Mouse (Mus musculus) ES-Bruce4 (cell line): ENCODE data around the gene Slc6a18. TPM values are rescaled to one million over a fixed set of nuclear protein-coding genes. Genes with fewer than 3 reads are reported as not detected.
"Not testable (repeated sequence)": the region's sequence is repeated elsewhere in the genome, so short reads cannot be mapped to it uniquely, and the experiment has no call there.

Experiments used
- H3K27ac ChIP-seq: 2 replicates; pipeline ENCODE4 v1.5.1; 2012; ENCODE audit warnings: low read length, inconsistent platforms; ENCODE audit not compliant: insufficient read depth
- H3K27me3 ChIP-seq: 2 replicates; pipeline ENCODE4 v1.6.1; 2012; ENCODE audit warnings: mild to moderate bottlenecking, low read length, inconsistent platforms; ENCODE audit not compliant: control insufficient read depth, poor library complexity, insufficient read depth, severe bottlenecking
- H3K36me3 ChIP-seq: 2 replicates; pipeline ENCODE4 v1.6.1; 2012; ENCODE audit warnings: inconsistent platforms, mild to moderate bottlenecking, low read length, moderate library complexity; ENCODE audit not compliant: control insufficient read depth, poor library complexity, insufficient read depth, severe bottlenecking
- H3K4me1 ChIP-seq: one replicate; pipeline ENCODE4 v1.8.1; 2011; ENCODE audit warnings: low read length; ENCODE audit not compliant: control insufficient read depth, insufficient read depth
- H3K4me3 ChIP-seq: 2 replicates; pipeline ENCODE4 v1.5.1; 2011; ENCODE audit warnings: low read depth, mild to moderate bottlenecking, low read length
- H3K9ac ChIP-seq: 2 replicates; pipeline ENCODE4 v1.6.1; 2012; ENCODE audit warnings: low read depth, mild to moderate bottlenecking, inconsistent platforms; ENCODE audit not compliant: poor library complexity, severe bottlenecking
- H3K9me3 ChIP-seq: replicated peaks from 2 replicates; pipeline ENCODE4 v1.6.1; 2012; ENCODE audit warnings: mild to moderate bottlenecking, low read length, inconsistent platforms; ENCODE audit not compliant: control insufficient read depth, poor library complexity, insufficient read depth, severe bottlenecking
- CTCF ChIP-seq: IDR thresholded peaks from one replicate; pipeline ENCODE4 v1.8.1; 2011; ENCODE audit warnings: low read depth, low read length
- EP300 ChIP-seq: IDR thresholded peaks from 2 replicates; pipeline ENCODE4 v1.6.1; 2011; ENCODE audit warnings: low read depth, low read length; ENCODE audit not compliant: insufficient read depth
- POLR2A ChIP-seq: IDR thresholded peaks from one replicate; pipeline ENCODE4 v1.8.1; 2011; ENCODE audit warnings: low read length; ENCODE audit not compliant: insufficient read depth
- polyA plus RNA-seq: library from polyadenylated mRNA; stranded (reverse); fragments of >200 nt; gene quantifications from 2 replicates; pipeline ENCODE4 v1.2.4, GENCODE M21; 2011; ENCODE audit warnings: low read depth; ENCODE audit not compliant: missing spikeins, insufficient read depth, insufficient read length

Slc6a18 gene
- polyA plus RNA-seq, 1 experiment = not detected

DNA sequence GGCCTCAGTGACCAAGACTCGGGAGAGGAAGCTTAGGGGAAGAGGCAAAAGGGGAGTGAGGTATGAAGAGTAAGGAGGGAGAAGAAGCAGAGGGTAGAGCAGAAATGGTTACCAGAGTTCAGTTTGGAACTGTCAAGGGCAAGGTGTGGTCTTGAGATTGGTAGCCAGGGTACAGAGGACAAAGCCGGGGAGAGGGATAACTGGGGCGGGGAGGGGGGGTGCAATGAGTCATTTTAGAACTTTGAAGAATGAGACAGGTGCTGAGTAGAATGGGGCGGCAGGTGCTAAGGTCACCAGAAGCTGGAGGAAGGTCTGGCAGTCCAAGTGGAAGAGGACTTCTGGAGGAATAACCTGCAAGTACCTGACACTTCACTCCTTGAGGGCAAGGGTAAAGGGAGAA is 35.4 kb upstream of the Slc6a18 start:
- H3K9ac ChIP-seq = no peak overlapping the region
- H3K4me3 ChIP-seq = no peak overlapping the region
- no peaks in the 10 kb centered on the region for H3K36me3 ChIP-seq
- no peaks in the 10 kb centered on the region for H3K4me1 ChIP-seq
- TF ChIP-seq CTCF (no peak), POLR2A (no peak), EP300 (no peak)
- H3K27ac ChIP-seq = no peak overlapping the region
- no peaks in the 10 kb centered on the region for H3K27me3 ChIP-seq
- no peaks in the 10 kb centered on the region for H3K9me3 ChIP-seq

- Histone ChIP-seq H3K4me3 (no peak overlapping the region), H3K9ac (no peak overlapping the region), H3K27ac (no peak overlapping the region), H3K27me3 (no peaks in the 10 kb centered on the region), H3K9me3 (no peaks in the 10 kb centered on the region), H3K4me1 (no peaks in the 10 kb centered on the region), H3K36me3 (no peaks in the 10 kb centered on the region)
- TF ChIP-seq POLR2A (no peak), EP300 (no peak), CTCF (no peak)
These were observed 34.4 kb upstream of the Slc6a18 start for GRCm38 (mm10) chr13:73712228-73712627.

GRCm38 (mm10) chr13:73711803-73712202 is 34.0 kb upstream of the Slc6a18 start:
- H3K4me1 ChIP-seq = no peaks in the 10 kb centered on the region
- no peak overlapping the region for H3K27ac ChIP-seq
- H3K4me3 ChIP-seq = no peak overlapping the region
- H3K9me3 ChIP-seq = no peaks in the 10 kb centered on the region
- H3K9ac ChIP-seq = no peak overlapping the region
- TF ChIP-seq CTCF (no peak), POLR2A (no peak), EP300 (no peak)
- H3K36me3 ChIP-seq = no peaks in the 10 kb centered on the region
- no peaks in the 10 kb centered on the region for H3K27me3 ChIP-seq

DNA sequence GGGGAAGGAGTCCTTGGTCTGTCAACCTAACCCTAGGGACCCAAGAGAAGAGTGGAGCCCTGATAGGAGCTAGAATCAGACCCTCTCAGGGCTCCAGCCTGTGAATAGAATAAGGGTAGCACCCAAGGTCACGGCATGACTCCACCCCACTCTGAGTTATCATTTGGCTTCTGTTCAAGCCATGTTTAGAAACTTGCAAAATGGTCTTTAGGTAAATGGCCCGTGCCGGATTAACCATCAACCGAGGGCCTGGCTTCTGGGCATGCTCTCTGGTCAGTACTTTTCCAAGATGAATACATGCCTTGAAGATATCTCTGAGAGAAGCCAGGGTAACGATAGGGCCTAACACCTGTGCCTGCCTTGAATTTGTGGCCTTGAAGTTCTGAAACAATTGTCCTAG is 33.4 kb upstream of the Slc6a18 start:
- Histone ChIP-seq H3K9ac (no peak overlapping the region), H3K9me3 (no peaks in the 10 kb centered on the region), H3K4me1 (no peaks in the 10 kb centered on the region), H3K4me3 (no peak overlapping the region), H3K27me3 (no peaks in the 10 kb centered on the region; the same call in 1 of the 2 replicates), H3K27ac (no peak overlapping the region), H3K36me3 (no peaks in the 10 kb centered on the region)
- TF ChIP-seq CTCF (no peak), POLR2A (no peak), EP300 (no peak)

DNA sequence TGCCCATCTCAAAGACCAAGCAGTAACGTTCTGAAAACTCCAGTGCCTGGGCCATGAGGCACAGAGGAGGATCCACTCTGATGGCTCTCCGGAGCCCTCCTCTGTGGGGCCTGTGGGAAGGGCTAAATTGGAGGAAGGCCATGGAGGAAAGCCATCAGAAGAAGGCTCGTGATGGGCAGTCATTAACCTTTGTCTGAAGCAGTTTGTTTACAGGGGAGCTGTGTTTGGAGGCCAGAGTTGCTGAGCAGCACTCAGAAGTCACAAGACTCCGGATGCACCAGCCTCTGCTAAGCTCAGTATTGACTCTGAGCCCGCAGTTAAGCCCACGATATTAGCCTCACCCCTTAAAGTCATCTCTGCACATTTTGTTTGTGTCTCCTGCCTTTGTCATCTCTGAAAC is 31.7 kb upstream of the Slc6a18 start:
- H3K9ac ChIP-seq = no peak overlapping the region
- H3K9me3 ChIP-seq = no peaks in the 10 kb centered on the region
- no peak overlapping the region for H3K27ac ChIP-seq
- H3K27me3 ChIP-seq = no peaks in the 10 kb centered on the region; the same call in 1 of the 2 replicates
- no peaks in the 10 kb centered on the region for H3K36me3 ChIP-seq
- H3K4me1 ChIP-seq = no peaks in the 10 kb centered on the region
- H3K4me3 ChIP-seq = no peak overlapping the region
- TF ChIP-seq EP300 (no peak), POLR2A (no peak), CTCF (no peak)

GRCm38 (mm10) chr13:73704694-73705325 is 27.0 kb upstream of the Slc6a18 start, which contains the start of gene Slc6a19:
TSS of gene Slc6a19 (minus strand) at chr13:73704865.
- Histone ChIP-seq H3K27ac (no peak within 1 kb of the TSS), H3K9ac (no peak within 1 kb of the TSS), H3K36me3 (no peaks in the 10 kb centered on the region), H3K4me1 (no peaks in the 10 kb centered on the region), H3K9me3 (no peaks in the 10 kb centered on the region), H3K4me3 (no peak within 1 kb of the TSS), H3K27me3 (no peaks in the 10 kb centered on the region; the same call in 1 of the 2 replicates)
- no peak for TF ChIP-seq EP300
- no peak for TF ChIP-seq POLR2A
- TF ChIP-seq CTCF = no peak

GRCm38 (mm10) chr13:73703486-73703885 is 25.7 kb upstream of the Slc6a18 start:
- not testable (repeated sequence) for H3K4me1 ChIP-seq, H3K27me3 ChIP-seq, H3K4me3 ChIP-seq, H3K9ac ChIP-seq, H3K36me3 ChIP-seq, H3K9me3 ChIP-seq, H3K27ac ChIP-seq
